Mouse (Mus musculus) stomach, postnatal 0 days (tissue): ENCODE data around the gene Pgf.

Experiments used
- CTCF ChIP-seq: IDR thresholded peaks from 2 replicates; pipeline ENCODE4 v1.5.1; 2016; ENCODE audit warnings: antibody characterized with exemption, low read depth, mild to moderate bottlenecking, moderate library complexity
- EP300 ChIP-seq: optimal IDR thresholded peaks from 2 replicates; pipeline ENCODE3; 2016; ENCODE audit warnings: antibody characterized with exemption

DNA sequence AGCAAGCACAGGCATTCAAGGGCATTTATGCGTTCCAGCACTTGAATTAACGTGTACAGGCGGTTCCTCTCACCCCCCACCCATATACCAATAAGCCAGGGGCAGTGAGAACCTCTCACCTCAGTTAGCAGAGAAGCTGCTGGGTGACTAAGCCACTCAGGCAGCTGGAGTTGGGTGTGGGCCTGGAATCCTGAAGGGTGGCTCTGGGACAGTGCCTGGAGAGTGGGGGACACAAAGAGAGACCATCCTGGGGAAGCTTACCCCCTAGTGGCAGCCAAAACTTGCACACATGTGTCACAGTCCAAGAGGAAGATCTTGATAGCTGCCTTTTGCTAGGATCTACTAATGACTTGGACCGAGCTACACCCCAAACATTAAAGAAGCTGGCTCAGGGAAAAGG, 41.0 kb downstream of the Pgf start:
- peak; percentile 33; the same call in 1 of the 2 replicates for TF ChIP-seq CTCF
- TF ChIP-seq EP300 = no peak
